25 mouse cellular contexts compared by ENCODE assay signal in the genomic region with DNA sequence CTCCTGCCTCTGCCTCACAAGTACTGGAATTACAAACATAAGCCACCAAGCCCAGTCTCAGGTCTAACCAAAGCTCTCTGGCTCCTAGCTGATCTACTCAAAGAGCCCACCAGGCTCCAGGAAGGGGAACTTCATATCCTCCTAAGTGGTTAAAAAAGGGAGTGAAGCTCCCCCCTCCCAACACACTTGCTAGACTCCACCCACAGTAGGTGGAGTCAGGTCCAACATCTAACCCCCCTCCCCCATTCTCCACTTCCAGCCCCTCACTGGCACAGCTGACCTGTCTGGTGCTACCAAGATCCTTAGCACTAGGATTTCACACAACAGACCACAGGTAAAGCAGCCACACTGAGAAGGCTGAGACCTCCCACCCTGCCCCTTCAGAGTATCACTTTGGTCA. TPM values are rescaled to one million over a fixed set of nuclear protein-coding genes. Genes with fewer than 3 reads are reported as not detected.
DNase-seq lines count a peak whose midpoint lies in the region; ATAC-seq and TF ChIP-seq lines count a peak whose summit lies in the region.
"Had no signal": no experiment of that assay in that cellular context is flagged by ENCODE, and none has a peak within 500 bp of the region (broad histone marks: within the 10 kb centered on the region; RNA-seq: fewer than 3 reads in every experiment).

No protein-coding gene starts in this region.

- no peak for TF ChIP-seq CTCF in lung, embryonic 14.5 days (IDR thresholded peaks at IDR 0.05; ENCODE audit: low read depth)
- no peak for TF ChIP-seq CTCF in lung, postnatal 0 days (IDR thresholded peaks at IDR 0.05)

- no peaks in the 10 kb centered on the region for H3K36me3 ChIP-seq in lung, embryonic 14.5 days (ENCODE audit: insufficient read depth)
- no peaks in the 10 kb centered on the region for H3K36me3 ChIP-seq in lung, postnatal 0 days (ENCODE audit: insufficient read depth, low read length)
- no peaks in the 10 kb centered on the region for H3K36me3 ChIP-seq in stomach, embryonic 14.5 days (ENCODE audit: control insufficient read depth, insufficient read depth, low read length)
- H3K36me3 ChIP-seq: embryonic facial prominence, embryonic 12.5 days; heart, embryonic 13.5 days; midbrain, embryonic 12.5 days had no signal

- no peaks in the 10 kb centered on the region for H3K27me3 ChIP-seq in lung, embryonic 14.5 days (ENCODE audit: insufficient read depth, low read length)
- no peaks in the 10 kb centered on the region for H3K27me3 ChIP-seq in lung, postnatal 0 days (replicated peaks; ENCODE audit: insufficient read depth, low read length)
- H3K27me3 ChIP-seq in stomach, embryonic 14.5 days (ENCODE audit: control insufficient read depth, insufficient read depth, low read length), result no peaks in the 10 kb centered on the region
- H3K27me3 ChIP-seq: embryonic facial prominence, embryonic 12.5 days had no signal

- H3K4me2 ChIP-seq in lung, embryonic 14.5 days, result no peak overlapping the region
- H3K4me2 ChIP-seq in lung, postnatal 0 days (replicated peaks; ENCODE audit: low read depth, low read length), result no peak overlapping the region
- no peak overlapping the region for H3K4me2 ChIP-seq in stomach, embryonic 14.5 days (replicated peaks; ENCODE audit: low read depth, low read length)
- H3K4me2 ChIP-seq: embryonic facial prominence, embryonic 12.5 days; heart, embryonic 13.5 days; midbrain, embryonic 12.5 days had no signal

- H3K9ac ChIP-seq in lung, embryonic 14.5 days, result no peak overlapping the region
- H3K9ac ChIP-seq in lung, postnatal 0 days (replicated peaks; ENCODE audit: low read depth), result no peak overlapping the region
- no peak overlapping the region for H3K9ac ChIP-seq in stomach, embryonic 14.5 days (replicated peaks; ENCODE audit: low read depth, low read length)
- H3K9ac ChIP-seq: embryonic facial prominence, embryonic 12.5 days; heart, embryonic 13.5 days; liver, embryonic 14.5 days; midbrain, embryonic 12.5 days had no signal

- TF ChIP-seq EP300 in lung, postnatal 0 days (IDR thresholded peaks at IDR 0.05), result no peak

- H3K4me3 ChIP-seq in lung, embryonic 14.5 days (ENCODE audit: low read depth, low read length), result no peak overlapping the region
- no peak overlapping the region for H3K4me3 ChIP-seq in lung, postnatal 0 days (ENCODE audit: low read depth, low read length)
- H3K4me3 ChIP-seq in stomach, embryonic 14.5 days (ENCODE audit: low read depth, low read length), result no peak overlapping the region
- H3K4me3 ChIP-seq: embryonic facial prominence, embryonic 12.5 days; heart, embryonic 13.5 days; limb, embryonic 10.5 days; midbrain, embryonic 12.5 days had no signal

- H3K27ac ChIP-seq in lung, embryonic 14.5 days (ENCODE audit: low read depth), result peak overlapping the region; percentile 73
- H3K27ac ChIP-seq in lung, postnatal 0 days (ENCODE audit: low read length), result no peak overlapping the region
- H3K27ac ChIP-seq in stomach, embryonic 14.5 days (ENCODE audit: low read length), result peak overlapping the region; percentile 58; the same call in 1 of the 2 replicates
- H3K27ac ChIP-seq: embryonic facial prominence, embryonic 12.5 days; heart, embryonic 13.5 days; limb, embryonic 10.5 days; liver, embryonic 14.5 days; midbrain, embryonic 12.5 days had no signal

- H3K9me3 ChIP-seq in lung, embryonic 14.5 days (ENCODE audit: low read depth, low read length), result no peaks in the 10 kb centered on the region
- H3K9me3 ChIP-seq in lung, postnatal 0 days (ENCODE audit: low read length), result no peaks in the 10 kb centered on the region
- no peaks in the 10 kb centered on the region for H3K9me3 ChIP-seq in stomach, embryonic 14.5 days (ENCODE audit: control insufficient read depth, low read depth, low read length)
- H3K9me3 ChIP-seq: embryonic facial prominence, embryonic 12.5 days; heart, embryonic 13.5 days; midbrain, embryonic 12.5 days had no signal

- H3K4me1 ChIP-seq in lung, embryonic 14.5 days (ENCODE audit: insufficient read depth), result peaks cover 9% of the 10 kb centered on the region
- H3K4me1 ChIP-seq in lung, postnatal 0 days (ENCODE audit: insufficient read depth, low read depth, low read length), result no peaks in the 10 kb centered on the region
- peaks cover 19% of the 10 kb centered on the region for H3K4me1 ChIP-seq in stomach, embryonic 14.5 days (ENCODE audit: control insufficient read depth, insufficient read depth, low read length)

- DNase-seq in lung, embryonic 14.5 days, result no peak
- DNase-seq in lung, postnatal 0 days (ENCODE audit: low spot score), result no peak
- DNase-seq in ES-CJ7 (ENCODE audit: low read depth, low spot score), result peak; percentile 65
- DNase-seq in yolk sac, embryonic 10.5 days (ENCODE audit: low spot score), result no peak
- DNase-seq in c-Kit-positive CD71-positive TER-119-positive erythroid progenitor cells, embryonic 14.5 days (ENCODE audit: low spot score), result no peak
- DNase-seq in cerebellum, postnatal 10 days, result no peak
- DNase-seq: adrenal gland, postnatal 36 days; cerebellum, adult 18-20 months; gastrocnemius, postnatal 36 days; thymus, adult 2 months had no signal

- no peak for ATAC-seq in lung, embryonic 14.5 days (ENCODE audit: insufficient read depth)
- ATAC-seq in lung, postnatal 0 days, result no peak
- peak; percentile 42 for ATAC-seq in granulocyte monocyte progenitor cell, adult 5-6 weeks (replicated peaks; ENCODE audit: poor library complexity, severe bottlenecking)
- ATAC-seq in stomach, embryonic 14.5 days (ENCODE audit: insufficient number of reproducible peaks, insufficient read depth, low FRiP score, low read depth), result no peak

RNA-seq across cellular contexts. Expression of a gene that starts 10.3 kb away (rescaled TPM):
- 1.4 and 1.5 TPM in 2 replicates for polyA plus RNA-seq in lung, embryonic 14.5 days (2014; fragmentation: Nextera tagmentation; extraction: Ambion mirVana)
- polyA plus RNA-seq in lung, postnatal 0 days (2015; fragmentation: Nextera tagmentation; extraction: Ambion mirVana), result 0.30 and 0.32 TPM in 2 replicates
- total RNA-seq in granulocyte monocyte progenitor cell, adult 5-6 weeks (2014; fragmentation: Nextera tagmentation), result not detected in 2 replicates
- total RNA-seq in granulocyte monocyte progenitor cell, adult 5-6 weeks (2017), result not detected in 2 replicates
- 1.4 and 1.6 TPM in 2 replicates for polyA plus RNA-seq in stomach, embryonic 14.5 days (2014; fragmentation: Nextera tagmentation; extraction: Ambion mirVana)
- total RNA-seq: gastrocnemius, postnatal 36 days; heart, postnatal 25 days; MEL; monocyte, adult 5-6 weeks had no signal
- polyA plus RNA-seq: thymus, adult 2 months had no signal

RNA-seq across cellular contexts. Expression of a gene that starts 38.3 kb away (rescaled TPM):
- 0.27 TPM in 1 of 2 replicates, not detected in the other for polyA plus RNA-seq in lung, embryonic 14.5 days (2014; fragmentation: Nextera tagmentation; extraction: Ambion mirVana)
- 0.33 TPM in 1 of 2 replicates, not detected in the other for polyA plus RNA-seq in lung, postnatal 0 days (2015; fragmentation: Nextera tagmentation; extraction: Ambion mirVana)
- total RNA-seq in granulocyte monocyte progenitor cell, adult 5-6 weeks (2014; fragmentation: Nextera tagmentation), result not detected in 2 replicates
- not detected in 2 replicates for total RNA-seq in granulocyte monocyte progenitor cell, adult 5-6 weeks (2017)
- not detected in 2 replicates for polyA plus RNA-seq in stomach, embryonic 14.5 days (2014; fragmentation: Nextera tagmentation; extraction: Ambion mirVana)
- total RNA-seq: adrenal gland, postnatal 36 days; gastrocnemius, postnatal 36 days; heart, postnatal 25 days; layer of hippocampus, postnatal 10 days; left cerebral cortex, adult 8-10 months; MEL; monocyte, adult 5-6 weeks had no signal
- polyA plus RNA-seq: cortical plate, adult 2 months; forebrain, embryonic 14.5 days; liver, embryonic 14.5 days; neural tube, embryonic 11.5 days; thymus, adult 2 months had no signal

RNA-seq across cellular contexts. Expression of a gene that starts 49.1 kb away (rescaled TPM):
- not detected in 2 replicates for polyA plus RNA-seq in lung, embryonic 14.5 days (2014; fragmentation: Nextera tagmentation; extraction: Ambion mirVana)
- polyA plus RNA-seq in lung, postnatal 0 days (2015; fragmentation: Nextera tagmentation; extraction: Ambion mirVana), result not detected in 2 replicates
- total RNA-seq in granulocyte monocyte progenitor cell, adult 5-6 weeks (2014; fragmentation: Nextera tagmentation), result not detected in 2 replicates
- not detected in 2 replicates for total RNA-seq in granulocyte monocyte progenitor cell, adult 5-6 weeks (2017)
- polyA plus RNA-seq in stomach, embryonic 14.5 days (2014; fragmentation: Nextera tagmentation; extraction: Ambion mirVana), result not detected in 2 replicates
- total RNA-seq: adrenal gland, postnatal 36 days; gastrocnemius, postnatal 36 days; heart, postnatal 25 days; layer of hippocampus, postnatal 10 days; left cerebral cortex, adult 8-10 months; MEL had no signal
- polyA plus RNA-seq: cortical plate, adult 2 months; embryonic facial prominence, embryonic 12.5 days; forebrain, embryonic 14.5 days; heart, embryonic 13.5 days; limb, embryonic 10.5 days; liver, embryonic 14.5 days; midbrain, embryonic 12.5 days; neural tube, embryonic 11.5 days had no signal
